Mouse (Mus musculus): ENCODE results near the gene Ppp1r27.

DNA sequence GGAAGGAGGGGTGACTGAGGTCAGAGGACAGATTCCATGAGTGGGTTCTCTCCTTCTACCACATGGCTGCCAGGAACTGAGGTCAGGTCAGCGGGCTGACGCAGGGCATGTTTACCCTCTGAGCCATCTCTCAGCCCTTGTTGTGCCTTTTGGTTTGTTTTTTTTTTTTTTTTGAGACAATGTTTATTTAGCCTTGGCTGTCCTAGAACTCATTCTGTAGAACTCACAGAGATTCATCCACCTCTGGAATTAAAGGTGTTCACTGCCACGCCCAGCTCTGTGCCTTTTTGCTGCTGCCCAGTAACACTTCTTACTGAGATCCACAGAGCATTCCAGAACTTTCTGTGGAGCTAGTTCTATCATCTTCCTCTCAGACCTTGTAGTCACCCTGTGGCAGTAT is 45.3 kb downstream of the Ppp1r27 start:
- no peak for TF ChIP-seq CTCF (IDR thresholded peaks at IDR 0.05)
- no peak for TF ChIP-seq POLR2A (IDR thresholded peaks at IDR 0.05; ENCODE audit: insufficient read depth, low read depth, low read length)
- TF ChIP-seq EP300 (IDR thresholded peaks at IDR 0.05; ENCODE audit: insufficient read depth, low read depth, low read length): no peak

Measured in heart, adult 2 months (tissue).